Mouse (Mus musculus): Measurements from ENCODE around the gene Serpinb9d. TPM values are rescaled to one million over a fixed set of nuclear protein-coding genes. Genes with fewer than 3 reads are reported as not detected.

Serpinb9d gene
- not detected for polyA plus RNA-seq (2017; shearing (Covaris generic))

DNA sequence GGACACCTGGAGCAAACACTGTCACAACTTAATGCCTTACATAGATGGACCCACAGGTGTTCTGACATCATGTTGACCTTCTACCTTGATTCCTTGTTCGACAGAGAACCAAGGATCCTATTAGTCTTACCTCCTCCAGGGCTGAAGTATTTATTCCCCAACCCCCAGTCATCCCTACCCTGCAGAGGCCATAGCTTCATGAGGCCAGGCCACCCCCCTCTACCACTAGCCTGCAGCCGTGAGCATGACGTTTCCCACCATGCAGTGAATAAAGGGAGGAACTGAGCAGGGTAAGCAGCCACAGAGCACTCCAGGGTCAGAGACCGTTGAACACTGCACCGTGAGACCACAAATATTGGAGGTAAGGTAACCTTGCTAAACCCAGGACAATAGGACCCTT lies at the start of gene Serpinb9d:
TSS of gene Serpinb9d (plus strand) at position 301 of the 400 bp plus-strand sequence.

GRCm38 (mm10) chr13:33159642-33160041 lies 33.1 kb upstream of the Serpinb9d start, which contains the start of gene Serpinb9c:
TSS of gene Serpinb9c (minus strand) at chr13:33159742.

GRCm38 (mm10) chr13:33249312-33249711 lies 56.6 kb downstream of the Serpinb9d start, which contains the start of gene Serpinb9e:
TSS of gene Serpinb9e (plus strand) at chr13:33249612.

Other genes with a start within 250 kb of the Serpinb9d start
- 27.4 TPM for gene Serpinb6b, start 227.8 kb upstream of the Serpinb9d start, polyA plus RNA-seq (2017; shearing (Covaris generic))
- 33.7 TPM for gene Serpinb9, start 189.7 kb upstream of the Serpinb9d start, polyA plus RNA-seq (2017; shearing (Covaris generic))
- not detected for gene Serpinb9b, start 165.5 kb upstream of the Serpinb9d start, polyA plus RNA-seq (2017; shearing (Covaris generic))
- not detected for gene Serpinb1b, start 114.4 kb upstream of the Serpinb9d start, polyA plus RNA-seq (2017; shearing (Covaris generic))
- gene Serpinb9c, start 33.2 kb upstream of the Serpinb9d start, polyA plus RNA-seq (2017; shearing (Covaris generic)), result not detected
- 0.17 TPM for gene Serpinb9e, start 56.7 kb downstream of the Serpinb9d start, polyA plus RNA-seq (2017; shearing (Covaris generic))
- not detected for gene Serpinb9f, start 131.1 kb downstream of the Serpinb9d start, polyA plus RNA-seq (2017; shearing (Covaris generic))
- not detected for gene Gm11397, start 202.8 kb downstream of the Serpinb9d start, polyA plus RNA-seq (2017; shearing (Covaris generic))

All from inflammation-experienced regulatory T-cells, adult 16 weeks (primary cell).